Mouse (Mus musculus) E14TG2a.4 (cell line): ENCODE data around the gene Svop.

Experiments
- CTCF ChIP-seq: conservative IDR thresholded peaks from 2 replicates; pipeline ENCODE4 v1.5.1; 2014; ENCODE audit warnings: low read length
- POU5F1 ChIP-seq: IDR thresholded peaks from 2 replicates; pipeline ENCODE4 v1.6.1; 2014; ENCODE audit warnings: low read length, borderline replicate concordance

- TF ChIP-seq CTCF: no peak
- TF ChIP-seq POU5F1: no peak
These were observed 107.2 kb downstream of the Svop start for GRCm38 (mm10) chr5:113984025-113984740.
